Mouse (Mus musculus): Measurements from ENCODE around the gene Dusp12.
A peak's percentile ranks its signal among the peaks of the same experiment; 100 is the strongest.

Dusp12 gene

DNA sequence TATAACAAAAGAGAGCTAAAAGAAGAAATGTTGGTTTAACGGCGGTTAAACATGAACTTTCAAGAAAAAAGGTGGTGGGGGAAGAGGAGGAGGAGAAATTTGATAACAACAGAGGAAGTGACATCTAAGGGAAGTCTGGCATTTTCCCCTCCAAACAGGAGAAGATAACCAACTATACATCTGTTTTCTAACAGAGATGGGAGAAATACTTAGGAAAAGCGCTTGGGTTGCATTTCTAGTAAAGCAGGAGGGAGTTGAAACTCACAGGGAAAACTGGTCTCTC, 23.0 kb downstream of the Dusp12 start:
- no peak for DNase-seq (ENCODE audit: low spot score in 2 of 2)

DNA sequence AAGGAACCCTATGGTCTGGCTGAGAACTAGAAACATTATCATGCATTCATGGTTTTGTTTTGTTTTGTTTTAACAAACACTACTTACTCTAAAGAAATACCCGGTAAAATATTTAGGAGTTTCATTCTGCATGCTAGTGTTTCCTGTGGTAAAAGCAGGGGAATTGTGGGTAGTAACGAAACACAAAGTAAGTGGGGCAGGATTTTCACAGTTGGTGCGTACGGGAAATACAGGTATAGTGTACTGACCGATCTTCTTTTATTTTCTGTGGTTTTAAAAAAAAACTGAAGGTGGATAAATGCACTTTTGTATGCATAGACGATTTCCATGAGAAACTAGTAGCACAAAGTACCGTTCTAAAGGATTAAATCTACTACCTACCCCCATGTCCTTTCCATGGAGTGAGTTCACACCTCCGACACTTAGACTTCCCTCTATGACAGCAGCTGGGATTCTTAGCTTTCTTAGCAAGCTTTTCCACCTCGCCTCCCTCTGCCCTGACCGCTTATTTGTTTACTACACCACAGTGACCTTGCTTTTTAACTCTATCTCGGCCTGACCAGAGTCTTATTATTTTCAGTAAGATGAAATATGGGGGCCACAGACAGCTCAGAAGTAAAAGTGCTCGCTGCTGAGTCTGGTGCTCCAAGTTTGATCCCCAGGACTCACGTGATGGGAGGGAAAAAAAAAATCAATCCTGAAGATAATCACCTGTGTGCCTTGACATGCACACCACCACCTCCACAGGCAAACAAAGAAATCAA, 23.5 kb downstream of the Dusp12 start:
- no peak for DNase-seq (ENCODE audit: low spot score in 2 of 2)

DNA sequence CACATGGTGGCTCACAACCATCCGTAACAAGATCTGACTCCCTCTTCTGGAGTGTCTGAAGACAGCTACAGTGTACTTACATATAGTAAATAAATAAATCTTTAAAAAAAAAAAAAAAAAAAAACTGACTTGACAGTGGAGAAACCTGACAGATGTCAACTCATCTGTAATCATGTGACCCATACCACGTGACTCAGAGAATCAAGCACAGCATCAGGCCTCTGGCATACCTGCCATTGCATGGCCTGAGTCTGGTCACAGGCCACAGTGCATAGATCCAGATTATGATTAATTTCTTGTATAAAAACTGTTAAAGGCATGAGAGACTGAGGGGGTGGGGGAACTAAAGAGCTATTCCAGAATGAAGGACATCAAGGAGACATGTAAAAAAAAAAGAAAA, 26.5 kb downstream of the Dusp12 start:
- no peak for DNase-seq (ENCODE audit: low spot score in 2 of 2)

DNA sequence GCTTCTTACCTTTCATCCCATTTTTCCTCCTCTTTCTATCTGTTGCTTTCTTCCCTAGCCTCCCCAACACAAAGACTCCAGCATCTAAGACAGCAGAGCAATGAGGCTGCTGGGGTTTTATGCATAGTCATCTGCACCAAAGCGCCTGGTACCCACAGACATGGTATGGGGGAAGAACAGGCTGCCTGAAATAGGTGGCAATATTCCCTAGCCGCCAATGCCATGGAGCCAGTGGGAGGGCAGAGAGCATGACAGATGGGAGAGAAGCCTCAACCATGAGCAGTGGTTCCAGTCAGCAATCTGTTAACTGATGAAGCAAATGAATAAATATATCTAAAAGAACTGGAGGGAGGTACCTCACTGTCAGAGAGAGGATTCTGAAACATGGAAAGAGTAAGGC, 28.0 kb downstream of the Dusp12 start:
- peak in 1 of 2 experiments; percentile 60 for DNase-seq (ENCODE audit: low spot score in 2 of 2)

DNA sequence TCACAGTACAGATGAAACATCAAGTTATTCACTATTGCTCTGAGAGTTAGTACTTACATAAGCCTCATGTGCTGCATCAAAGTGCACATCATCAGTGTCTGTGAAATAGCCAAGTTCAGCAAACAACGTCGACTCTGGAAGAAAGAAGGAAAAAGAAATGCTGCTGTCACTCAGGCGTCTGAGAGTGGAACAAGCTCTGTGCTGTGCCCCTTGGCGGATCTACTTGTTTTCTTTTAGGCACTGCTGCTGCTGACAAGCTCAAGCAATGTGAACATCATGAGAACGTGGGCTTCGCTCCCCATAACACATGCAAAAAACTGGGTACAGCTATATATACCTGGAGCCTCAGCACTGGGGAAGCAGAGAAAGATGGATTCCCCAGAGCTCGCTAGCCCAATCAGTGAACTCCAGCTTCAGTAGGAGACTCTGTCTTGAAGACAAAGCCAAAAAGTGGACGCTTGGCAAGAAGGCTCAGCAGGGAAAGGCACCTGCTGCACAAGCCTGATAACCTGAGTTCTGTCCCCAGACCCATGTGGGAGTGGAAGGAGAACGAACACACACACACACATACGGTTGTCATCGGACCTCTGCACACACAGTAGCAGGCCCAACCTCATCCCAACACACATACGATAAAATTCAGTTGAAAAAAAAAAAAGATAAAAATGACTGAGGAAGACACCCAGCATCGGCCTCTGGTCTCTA, 30.1 kb downstream of the Dusp12 start:
- DNase-seq (ENCODE audit: low spot score in 2 of 2), result no peak

DNA sequence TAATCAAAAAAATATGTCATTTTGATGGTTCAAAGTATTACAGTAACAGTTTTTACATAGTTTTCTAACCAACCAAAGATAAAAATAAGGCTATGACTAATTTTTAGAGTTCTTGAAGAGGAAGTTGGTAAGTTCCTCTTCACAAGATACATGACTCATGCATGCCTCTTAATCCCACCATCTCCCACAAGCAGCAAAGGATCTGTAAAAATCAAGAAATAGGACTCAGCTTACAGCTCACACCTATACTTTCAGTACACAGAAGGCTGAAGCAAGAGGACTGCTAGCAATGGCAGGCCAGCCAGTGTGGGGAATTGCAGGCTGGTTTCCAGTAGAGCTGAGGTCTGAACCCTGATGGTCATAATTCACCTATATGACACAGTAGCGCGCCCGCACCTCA, 31.7 kb downstream of the Dusp12 start:
- no peak for DNase-seq (ENCODE audit: low spot score in 2 of 2)

DNA sequence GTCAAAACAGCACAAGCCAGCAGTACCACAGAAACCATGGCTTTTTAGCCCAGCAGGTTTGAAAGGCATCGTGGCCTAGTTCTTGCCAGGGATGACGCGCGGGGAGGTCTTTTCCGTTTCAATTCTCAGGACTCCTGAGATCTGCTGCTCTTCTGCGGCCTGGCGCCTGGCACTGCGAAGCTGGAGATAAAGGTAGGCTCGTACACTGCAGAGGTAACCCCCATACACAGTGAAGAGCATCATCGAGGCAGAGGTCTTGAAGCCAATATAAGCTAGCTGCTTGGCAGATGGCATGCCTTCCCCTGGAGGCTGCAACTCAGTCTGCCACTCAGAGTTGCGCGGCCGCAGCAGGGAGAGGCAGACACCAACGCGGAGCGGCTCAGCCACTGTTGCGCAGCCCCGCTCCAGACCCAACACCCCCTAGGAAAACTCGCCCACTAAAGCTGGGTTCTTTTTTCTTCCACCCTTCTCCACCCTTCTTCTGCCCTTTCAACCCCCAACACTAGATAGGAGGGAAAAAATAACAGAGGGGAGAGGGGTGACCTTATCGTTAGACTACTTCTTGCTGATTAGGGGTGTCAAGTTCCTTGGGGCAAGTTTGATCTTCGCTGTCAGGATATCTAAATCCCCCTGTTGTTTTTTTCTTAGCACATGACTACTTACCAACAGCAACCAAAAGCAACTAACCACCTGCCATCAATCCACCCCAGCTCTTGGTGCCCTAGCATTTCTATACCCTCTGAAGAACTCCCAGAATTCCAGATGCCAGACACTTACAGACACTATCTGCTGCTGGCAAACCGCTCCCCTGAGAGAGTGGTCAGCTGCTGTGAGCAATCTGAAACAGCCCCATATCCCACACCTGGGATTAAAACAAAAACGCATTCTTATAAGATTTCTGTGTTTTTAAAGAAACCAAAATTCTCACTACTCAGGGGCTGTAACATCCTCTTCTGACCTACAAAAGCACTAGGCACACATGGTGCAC, 34.4 kb downstream of the Dusp12 start:
- DNase-seq (ENCODE audit: low spot score in 2 of 2), result no peak

DNA sequence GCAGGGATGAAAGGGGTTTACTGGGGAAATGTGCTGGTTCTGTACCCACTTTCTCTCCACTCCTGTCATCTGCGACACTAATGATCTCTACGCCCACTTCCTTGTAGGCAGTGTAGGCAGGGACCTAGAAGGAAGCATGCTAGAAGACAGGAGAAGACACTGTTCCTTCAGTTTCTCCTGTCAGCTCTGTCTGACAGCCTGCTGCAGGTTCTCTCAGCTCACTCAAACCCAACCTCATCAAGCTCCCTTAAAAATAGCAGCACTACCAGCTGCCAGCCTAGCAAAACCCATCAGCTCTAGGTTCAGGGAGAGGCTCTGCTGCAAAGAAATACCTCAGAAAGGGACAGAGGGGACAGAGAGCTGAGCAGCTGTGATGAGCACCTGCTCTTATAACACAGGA, 35.3 kb downstream of the Dusp12 start:
- no peak for DNase-seq (ENCODE audit: low spot score in 2 of 2)

DNA sequence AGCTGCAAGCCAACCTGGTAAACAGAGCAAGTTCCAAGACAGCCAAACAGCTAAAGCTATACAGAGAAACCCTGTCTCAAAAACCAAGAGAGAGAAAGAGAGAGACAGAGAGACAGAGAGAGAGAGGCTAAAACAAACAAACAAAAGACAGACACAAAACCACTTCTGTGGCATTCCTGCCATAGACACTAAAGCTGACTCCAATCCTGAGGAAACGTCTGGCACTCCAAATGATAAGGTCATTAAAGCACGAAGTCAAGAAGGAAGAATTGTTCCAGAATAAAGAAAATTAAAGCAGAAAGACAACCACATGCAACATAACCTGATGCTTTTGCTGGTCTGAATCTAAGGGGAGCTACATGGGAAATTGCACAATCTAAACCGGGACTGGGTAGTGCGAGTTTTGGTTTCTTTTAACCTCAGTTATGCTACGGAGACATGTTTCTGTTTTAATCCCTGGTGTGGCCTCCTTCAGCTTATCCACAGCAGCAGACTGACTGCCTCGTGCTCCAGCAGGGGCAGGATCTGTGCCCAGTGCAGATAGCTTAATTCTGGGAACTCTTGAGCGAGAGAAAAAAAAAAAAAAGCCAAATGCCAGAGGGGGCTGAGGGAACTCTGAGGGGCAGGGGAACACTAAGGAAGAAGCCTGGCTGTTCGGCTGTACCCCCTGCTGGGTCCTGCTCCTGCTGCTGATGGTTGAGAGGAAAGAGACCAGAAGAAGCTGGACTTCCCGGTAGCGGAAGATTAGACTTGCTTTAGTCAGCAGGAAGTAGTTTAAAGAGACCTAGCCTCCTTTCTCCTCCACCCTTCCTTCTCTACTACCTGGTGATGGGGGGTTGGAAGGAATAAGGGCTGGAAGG, 39.7 kb downstream of the Dusp12 start:
- no peak for DNase-seq (ENCODE audit: low spot score in 2 of 2)

DNA sequence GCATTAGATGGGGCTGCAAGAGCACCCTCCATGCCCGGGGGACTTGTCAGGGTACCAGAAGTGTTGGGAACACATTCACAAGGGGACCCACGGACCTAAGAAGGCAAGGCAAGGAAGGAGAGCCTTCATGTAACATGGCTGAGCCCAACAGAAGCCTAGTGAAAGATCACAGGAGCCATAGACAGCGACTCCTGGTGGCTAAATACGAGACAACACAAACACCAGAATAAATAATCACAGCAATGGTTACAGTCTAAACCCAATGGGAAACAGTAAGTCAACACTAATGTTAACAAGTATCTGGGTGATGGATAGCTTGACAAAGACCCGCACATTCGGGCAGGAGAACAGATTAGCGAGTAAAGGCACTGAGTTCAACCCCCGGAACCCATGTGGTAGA, 41.0 kb downstream of the Dusp12 start:
- DNase-seq (ENCODE audit: low spot score in 2 of 2), result no peak

DNA sequence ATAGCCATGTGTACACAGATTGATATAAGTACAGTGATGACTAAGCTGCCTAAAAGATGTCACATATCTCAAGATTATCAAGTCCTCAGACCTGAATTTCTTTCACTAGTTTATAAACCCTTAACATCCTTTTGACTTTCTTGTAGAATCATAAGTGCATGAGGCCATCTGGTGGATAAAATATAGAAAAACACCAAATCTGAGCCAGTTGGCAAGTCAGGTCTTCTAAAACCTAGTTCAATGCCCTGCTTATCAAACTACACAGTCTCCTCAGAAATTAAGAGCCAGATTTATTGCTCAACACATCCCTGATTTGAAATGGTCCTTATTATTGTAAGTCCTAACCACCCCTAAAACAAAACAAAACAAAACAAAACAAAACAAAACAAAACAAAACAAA, 45.7 kb downstream of the Dusp12 start:
- no peak for DNase-seq (ENCODE audit: low spot score in 2 of 2)

DNA sequence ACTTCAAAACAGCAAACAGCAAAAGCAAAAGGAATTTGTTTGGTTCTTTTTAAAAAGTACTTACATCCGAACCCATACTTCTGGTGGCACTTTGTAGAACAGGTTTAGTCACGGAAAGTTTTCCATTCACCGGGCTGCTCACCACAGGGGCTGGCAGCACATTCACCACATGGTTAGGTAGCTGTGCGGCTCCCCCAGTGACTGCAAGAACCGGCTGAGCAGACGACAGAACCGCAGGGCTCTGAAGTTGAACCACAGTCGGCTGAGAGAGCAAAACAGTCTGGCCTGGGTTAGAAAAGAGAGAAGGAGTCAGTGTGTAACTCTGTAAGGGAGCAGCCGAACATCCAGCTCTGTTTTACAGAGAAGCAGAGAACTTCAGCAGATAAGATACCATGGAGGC, 50.6 kb downstream of the Dusp12 start:
- DNase-seq (ENCODE audit: low spot score in 2 of 2), result no peak

DNA sequence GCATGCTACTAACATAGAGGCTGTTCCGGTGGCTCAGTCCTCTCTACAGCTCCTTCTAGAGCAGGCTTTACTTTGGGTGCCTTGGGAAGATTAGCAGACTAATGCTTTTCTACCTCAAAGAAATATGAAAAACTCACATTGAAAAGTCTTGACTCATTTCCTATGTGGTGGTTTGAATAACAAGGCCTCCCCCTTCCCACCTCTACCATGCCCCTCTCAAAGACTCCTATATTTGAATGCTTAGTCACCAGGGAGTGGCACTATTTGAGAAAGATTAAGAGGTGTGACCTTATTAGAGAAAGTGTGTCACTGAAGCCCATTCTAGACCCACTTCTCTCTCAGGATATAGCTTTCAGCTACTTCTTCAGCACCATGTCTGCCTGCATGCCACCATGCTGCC, 55.6 kb downstream of the Dusp12 start:
- DNase-seq (ENCODE audit: low spot score in 2 of 2), result no peak

DNA sequence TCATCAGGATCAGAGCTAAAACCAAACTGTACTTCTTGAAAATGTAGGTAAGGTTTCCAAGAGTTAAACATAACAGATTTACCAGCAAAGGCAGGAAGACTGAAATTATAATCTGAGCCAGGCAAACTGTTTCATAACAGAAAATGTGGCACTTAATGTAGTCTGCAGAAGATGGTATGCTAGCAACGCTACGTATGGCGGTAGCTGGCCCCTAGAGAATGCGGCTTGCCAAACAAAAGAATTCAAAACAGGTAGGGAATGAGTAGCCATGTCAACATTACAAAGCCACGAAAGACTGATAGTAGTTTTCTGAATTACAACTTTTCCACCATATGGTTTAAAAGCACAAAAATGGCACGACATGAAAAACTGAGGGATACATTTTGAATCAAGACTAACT, 56.0 kb downstream of the Dusp12 start:
- no peak for DNase-seq (ENCODE audit: low spot score in 2 of 2)
